Mouse (Mus musculus): ENCODE data around the gene Ncam1.

Ncam1 gene

GRCm38 (mm10) chr9:49622928-49623676 is 175.6 kb downstream of the Ncam1 start:
- no peak for DNase-seq (ENCODE audit: low read depth, low spot score)

- no peak for DNase-seq (ENCODE audit: low read depth, low spot score)
These were observed 177.0 kb downstream of the Ncam1 start for GRCm38 (mm10) chr9:49621691-49622090.

DNA sequence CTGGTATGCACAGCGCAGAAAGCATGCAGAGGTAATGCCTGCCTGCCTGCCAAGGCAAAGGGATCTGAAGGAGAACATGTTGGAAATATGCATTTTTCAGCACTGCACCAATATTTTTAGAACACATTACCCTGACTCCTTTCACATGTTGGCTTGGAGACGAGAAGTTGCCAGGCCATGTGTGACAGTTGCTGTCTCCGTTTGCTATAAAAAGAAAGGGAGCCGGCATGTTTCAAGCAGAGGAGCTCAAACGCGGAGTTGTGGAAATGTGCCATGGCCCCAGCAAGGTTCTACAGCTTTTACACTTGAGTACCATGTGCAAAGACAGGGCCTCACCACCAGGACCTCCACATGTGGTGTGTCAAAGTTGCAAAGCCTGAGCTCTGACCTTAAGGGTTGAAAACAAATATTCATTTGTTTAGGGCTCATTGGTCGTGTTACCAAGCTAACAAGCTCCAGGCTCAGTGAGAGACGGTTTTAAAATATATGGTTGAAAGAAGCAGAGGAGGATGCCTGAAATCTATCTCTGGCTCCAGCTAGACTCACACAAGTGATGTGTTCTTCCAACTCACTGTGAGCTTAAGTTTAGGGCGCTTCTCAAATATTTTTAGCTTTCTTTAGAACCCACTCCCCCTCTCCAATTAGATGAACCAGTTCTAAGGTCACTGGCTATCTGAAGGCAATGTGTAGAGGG is 179.9 kb downstream of the Ncam1 start:
- DNase-seq (ENCODE audit: low read depth, low spot score) = no peak

DNA sequence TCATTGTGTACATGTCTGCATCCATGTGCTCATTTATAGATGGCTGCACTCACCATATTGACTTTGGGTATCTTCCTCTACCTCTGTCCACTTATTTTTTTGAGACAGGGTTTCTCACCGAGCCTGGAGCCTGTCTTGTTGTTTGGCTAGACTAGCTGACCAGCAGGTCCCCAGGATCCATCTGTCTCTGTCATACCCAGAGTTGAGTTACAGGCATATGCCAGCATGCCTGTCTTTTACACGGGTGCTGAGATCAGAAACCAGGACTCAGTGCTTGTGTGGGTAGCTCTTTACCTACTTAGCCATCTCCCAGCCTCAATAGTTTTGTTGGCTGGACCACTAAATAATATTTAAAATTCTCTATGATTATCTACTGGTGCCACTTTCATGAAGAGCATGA is 180.5 kb downstream of the Ncam1 start:
- no peak for DNase-seq (ENCODE audit: low read depth, low spot score)

- DNase-seq (ENCODE audit: low read depth, low spot score) = peak; percentile 7
These were observed 181.5 kb downstream of the Ncam1 start for GRCm38 (mm10) chr9:49617216-49617615.

- no peak for DNase-seq (ENCODE audit: low read depth, low spot score)
These were observed 186.3 kb downstream of the Ncam1 start for GRCm38 (mm10) chr9:49612387-49612786.

- DNase-seq (ENCODE audit: low read depth, low spot score) = no peak
These were observed 190.5 kb downstream of the Ncam1 start for GRCm38 (mm10) chr9:49608191-49608590.

- no peak for DNase-seq (ENCODE audit: low read depth, low spot score)
These were observed 192.0 kb downstream of the Ncam1 start for GRCm38 (mm10) chr9:49606717-49607116.

DNA sequence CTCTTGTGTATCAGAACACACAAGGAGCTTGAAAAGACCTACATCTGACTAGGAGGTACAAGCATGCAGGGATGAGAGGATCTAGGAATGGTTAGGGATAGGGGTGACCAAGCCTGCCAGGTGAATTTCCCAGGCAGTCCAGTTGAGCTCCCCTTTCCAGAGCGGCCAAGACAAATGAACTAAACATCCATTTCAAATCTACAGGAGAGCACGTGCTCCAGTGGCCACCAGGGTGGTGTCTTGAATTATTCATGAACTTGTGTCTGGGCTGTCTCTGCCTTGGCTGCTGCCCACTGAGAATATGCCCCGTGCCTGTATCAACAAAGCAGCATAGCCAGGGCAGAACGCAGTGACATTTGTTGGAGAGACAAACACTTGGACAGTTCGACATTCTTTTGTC is 192.4 kb downstream of the Ncam1 start:
- no peak for DNase-seq (ENCODE audit: low read depth, low spot score)

- no peak for DNase-seq (ENCODE audit: low read depth, low spot score)
These were observed 192.9 kb downstream of the Ncam1 start for GRCm38 (mm10) chr9:49605791-49606190.

DNA sequence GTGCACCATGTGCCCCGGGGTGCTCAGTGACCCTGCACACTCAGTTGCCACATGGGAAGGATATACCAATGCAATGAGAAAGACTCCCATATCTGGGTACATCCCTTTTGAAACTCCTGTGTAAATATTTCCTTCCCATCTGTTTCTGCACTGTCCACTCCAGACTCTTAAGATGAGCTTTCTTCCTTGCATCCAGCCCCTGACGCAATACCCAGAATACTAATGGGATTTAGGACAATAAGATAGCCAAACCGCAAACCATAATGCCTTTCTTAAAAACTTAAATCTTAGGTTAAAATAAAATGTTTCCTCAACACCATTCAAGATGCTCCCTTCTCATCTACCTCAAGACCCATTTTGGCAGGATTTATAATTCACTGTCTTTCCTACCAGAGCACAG is 193.4 kb downstream of the Ncam1 start:
- no peak for DNase-seq (ENCODE audit: low read depth, low spot score)

- no peak for DNase-seq (ENCODE audit: low read depth, low spot score)
These were observed 197.5 kb downstream of the Ncam1 start for GRCm38 (mm10) chr9:49601215-49601614.

GRCm38 (mm10) chr9:49595635-49596348 is 202.9 kb downstream of the Ncam1 start:
- DNase-seq (ENCODE audit: low read depth, low spot score) = no peak

GRCm38 (mm10) chr9:49594876-49595634 is 203.7 kb downstream of the Ncam1 start:
- DNase-seq (ENCODE audit: low read depth, low spot score) = no peak

- no peak for DNase-seq (ENCODE audit: low read depth, low spot score)
These were observed 204.7 kb downstream of the Ncam1 start for GRCm38 (mm10) chr9:49593951-49594536.

DNA sequence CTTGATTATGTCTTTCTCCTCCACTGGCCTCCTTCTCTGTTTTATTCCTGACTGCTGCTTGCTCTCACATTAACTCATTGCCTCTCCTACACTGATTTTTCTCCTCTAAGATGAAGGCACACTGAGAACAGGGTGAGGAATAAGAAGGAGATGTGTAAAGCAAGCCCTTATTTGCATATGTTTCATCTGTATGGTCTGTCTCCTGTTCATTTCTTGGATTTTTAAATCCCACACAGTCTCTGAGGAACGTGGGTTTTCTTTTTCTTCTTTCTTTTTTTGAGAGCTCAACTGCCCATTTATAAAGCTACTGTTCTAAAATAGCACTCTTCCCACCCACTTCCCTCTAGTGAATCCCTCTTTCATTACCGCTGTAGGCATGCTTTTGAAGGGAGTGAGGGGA is 206.7 kb downstream of the Ncam1 start:
- DNase-seq (ENCODE audit: low read depth, low spot score) = no peak

DNA sequence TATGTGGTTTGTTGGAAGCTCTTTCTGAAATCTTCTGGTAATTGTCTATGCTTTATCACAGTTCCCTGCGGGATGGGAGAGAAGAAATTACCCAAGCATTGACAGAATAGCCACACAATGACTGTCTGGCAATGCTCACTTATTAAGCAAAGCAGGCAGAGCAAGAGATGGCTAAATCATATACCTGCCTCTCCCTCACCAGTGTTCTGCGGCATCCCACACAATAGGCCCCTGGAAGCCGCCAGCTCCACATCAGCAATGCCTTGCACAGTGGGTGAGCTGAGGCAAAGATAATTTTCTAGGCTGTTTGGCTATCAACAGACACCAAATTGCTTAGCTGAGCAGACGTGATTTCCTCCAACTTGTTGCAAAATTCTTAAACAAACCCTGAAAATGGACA is 208.5 kb downstream of the Ncam1 start:
- DNase-seq (ENCODE audit: low read depth, low spot score) = no peak

GRCm38 (mm10) chr9:49577136-49577535 is 221.6 kb downstream of the Ncam1 start:
- DNase-seq (ENCODE audit: low read depth, low spot score) = no peak

DNA sequence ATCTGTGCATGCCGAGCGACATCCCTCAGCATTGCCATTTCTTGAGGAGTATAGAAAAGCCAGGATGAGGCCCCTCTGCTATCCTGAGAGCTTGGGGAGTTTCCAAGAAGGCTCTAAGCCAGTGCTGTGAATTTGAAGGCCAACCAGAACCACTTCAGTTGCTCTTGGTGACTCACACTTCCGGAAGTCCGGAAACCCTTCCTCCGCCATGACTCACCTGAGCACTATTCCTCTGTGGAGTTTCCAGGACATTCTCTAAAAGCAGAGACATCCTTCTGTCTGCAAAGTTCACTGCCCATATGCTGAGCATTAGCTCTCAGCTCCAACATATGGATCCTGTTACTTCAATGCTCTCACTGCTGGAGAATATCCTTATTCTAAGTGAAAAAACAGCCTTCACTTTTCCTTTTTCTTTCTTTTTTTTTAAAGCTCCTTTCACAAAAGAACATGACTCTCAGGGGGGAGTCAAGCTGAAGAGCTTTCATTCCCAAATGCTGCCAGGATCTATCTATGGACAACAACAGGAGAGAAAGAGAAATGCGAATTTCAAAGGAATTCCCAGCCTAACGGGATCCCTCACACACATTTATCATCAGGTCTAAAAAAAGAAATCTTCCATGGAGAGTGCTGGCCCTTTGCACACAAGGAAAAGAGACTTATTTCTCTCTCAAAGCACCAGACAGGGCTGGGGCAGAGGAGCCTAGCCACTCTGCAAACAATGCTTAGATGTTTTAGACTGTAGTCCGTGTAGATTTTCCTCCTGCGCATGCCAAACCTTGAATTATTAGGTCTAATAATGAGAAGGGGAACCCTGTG is 226.8 kb downstream of the Ncam1 start:
- no peak for DNase-seq (ENCODE audit: low read depth, low spot score)
